Mouse (Mus musculus) cerebellum, postnatal 25 days (tissue): ENCODE results near the gene Lamp2.
"Not testable (repeated sequence)": the region's sequence is repeated elsewhere in the genome, so short reads cannot be mapped to it uniquely, and the experiment has no call there.

Experiments used
- DNase-seq, 2 experiments: peaks; one replicate each; pipeline ENCODE4 v3.0.0; 2021; ENCODE audit warnings: mixed read lengths in 2 of 2

Lamp2 gene

DNA sequence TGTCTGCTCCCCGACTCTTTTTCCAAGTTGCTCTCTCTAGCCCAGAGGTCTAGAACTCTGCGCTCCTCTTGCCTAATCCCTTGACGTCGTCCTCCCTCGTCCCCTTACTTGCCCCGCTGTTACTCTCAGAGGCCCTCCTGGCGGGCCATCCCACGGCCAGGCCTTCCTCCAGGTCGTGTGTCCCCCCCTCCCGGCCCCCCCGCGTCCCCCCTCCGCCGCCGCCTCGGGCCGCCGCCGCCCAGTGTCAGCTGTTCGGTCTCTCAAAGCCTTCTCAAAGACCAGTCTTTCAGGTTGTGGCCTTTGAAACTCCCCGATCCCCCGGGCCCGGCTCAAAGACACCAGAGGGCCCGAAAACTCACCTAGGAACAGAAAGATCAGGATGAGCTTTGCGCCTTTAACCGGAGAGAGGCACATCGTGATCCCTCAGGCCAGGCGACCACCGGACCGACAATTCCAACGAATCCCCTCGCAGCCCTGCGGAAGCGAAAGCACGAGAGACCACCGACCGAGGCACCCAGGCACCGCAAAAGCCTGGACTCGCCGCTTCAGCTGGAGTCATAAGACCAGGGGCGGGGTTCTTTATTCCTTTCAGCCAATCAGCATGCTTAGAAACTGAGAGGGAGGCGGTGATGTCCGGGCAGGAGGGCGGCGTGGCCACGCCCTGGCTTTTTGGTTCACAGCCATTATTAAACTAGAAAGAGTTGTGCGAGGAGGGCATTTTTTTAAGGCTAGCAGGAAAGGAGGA lies at the start of gene Lamp2:
Gene Lamp2, minus strand, starts transcription at position 565 of the 745 bp plus-strand sequence.
- peak; percentile 68 to 81 for DNase-seq

DNA sequence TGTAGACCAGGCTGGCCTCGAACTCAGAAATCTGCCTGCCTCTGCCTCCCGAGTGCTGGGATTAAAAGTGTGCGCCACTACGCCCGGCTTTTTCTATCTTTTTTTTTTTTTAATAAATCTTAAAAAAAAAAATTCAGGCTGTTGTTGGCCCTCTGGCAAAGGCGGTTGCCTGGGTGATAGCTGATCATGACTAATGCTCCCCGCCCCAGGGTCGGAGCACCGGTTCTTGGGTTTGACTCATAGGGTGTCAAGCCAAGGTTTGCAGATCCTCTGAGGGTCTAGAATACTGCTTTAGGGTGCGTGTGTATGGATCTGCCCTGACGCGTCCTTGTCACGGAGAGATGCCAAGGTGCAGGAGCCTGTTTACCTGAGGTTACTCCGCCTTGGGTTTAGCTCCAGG lies 48.6 kb upstream of the Lamp2 start:
- DNase-seq = no peak

DNA sequence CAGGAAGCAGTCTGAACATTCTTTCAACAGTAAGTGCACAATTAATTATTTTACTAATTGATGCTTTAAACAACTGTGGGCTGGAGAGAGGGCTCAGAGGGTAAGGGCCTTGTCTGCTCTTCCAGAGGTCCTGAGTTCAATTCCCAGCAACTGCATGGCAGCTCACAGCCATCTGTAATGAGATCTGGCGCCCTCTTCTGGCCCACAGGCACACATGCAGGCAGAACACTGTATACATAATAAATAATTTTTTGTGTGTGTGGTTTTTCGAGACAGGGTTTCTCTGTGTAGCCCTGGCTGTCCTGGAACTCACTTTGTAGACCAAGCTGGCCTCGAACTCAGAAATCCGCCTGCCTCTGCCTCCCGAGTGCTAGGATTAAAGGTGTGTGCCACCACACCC lies 45.9 kb upstream of the Lamp2 start:
- not testable (repeated sequence) for DNase-seq

DNA sequence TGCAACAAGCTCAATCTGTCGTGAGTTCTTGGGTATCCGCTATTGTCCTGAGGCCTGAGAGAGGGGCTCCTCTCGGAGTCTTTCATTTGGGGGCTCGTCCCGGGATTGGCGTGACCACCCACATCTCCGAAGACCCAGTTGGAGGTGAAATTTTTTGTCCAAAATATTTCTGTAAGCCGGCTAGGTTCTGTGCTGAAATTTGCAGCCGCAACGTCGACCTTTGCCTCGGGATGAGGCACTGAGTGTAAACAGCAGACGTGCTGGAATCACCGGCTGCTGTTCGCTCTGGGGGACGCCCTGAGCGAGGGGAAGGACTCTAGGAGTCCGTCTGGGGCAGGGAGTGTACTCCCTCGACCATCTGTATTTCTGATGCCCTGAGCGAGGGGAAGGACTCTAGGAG lies 29.2 kb upstream of the Lamp2 start:
- peak in 1 of 2 experiments; percentile 2 for DNase-seq

DNA sequence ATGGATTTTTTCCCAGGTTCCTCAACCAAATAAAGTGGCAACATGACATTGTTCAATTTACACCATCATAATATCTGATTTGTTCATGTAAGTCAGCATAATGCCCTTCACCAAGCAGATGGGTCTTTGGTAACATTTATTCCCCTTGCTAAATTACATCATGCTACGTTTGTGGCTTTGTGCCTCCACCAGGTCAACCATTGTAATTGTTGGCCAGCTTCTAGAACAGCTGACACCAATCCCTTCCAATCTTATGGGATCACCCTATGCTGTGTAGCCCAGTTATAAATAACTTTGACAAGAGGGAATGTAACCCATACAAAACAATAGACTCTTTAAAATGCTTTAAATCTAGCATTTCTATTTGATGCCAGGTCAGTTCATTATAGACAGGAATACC lies 22.3 kb upstream of the Lamp2 start:
- DNase-seq = no peak

DNA sequence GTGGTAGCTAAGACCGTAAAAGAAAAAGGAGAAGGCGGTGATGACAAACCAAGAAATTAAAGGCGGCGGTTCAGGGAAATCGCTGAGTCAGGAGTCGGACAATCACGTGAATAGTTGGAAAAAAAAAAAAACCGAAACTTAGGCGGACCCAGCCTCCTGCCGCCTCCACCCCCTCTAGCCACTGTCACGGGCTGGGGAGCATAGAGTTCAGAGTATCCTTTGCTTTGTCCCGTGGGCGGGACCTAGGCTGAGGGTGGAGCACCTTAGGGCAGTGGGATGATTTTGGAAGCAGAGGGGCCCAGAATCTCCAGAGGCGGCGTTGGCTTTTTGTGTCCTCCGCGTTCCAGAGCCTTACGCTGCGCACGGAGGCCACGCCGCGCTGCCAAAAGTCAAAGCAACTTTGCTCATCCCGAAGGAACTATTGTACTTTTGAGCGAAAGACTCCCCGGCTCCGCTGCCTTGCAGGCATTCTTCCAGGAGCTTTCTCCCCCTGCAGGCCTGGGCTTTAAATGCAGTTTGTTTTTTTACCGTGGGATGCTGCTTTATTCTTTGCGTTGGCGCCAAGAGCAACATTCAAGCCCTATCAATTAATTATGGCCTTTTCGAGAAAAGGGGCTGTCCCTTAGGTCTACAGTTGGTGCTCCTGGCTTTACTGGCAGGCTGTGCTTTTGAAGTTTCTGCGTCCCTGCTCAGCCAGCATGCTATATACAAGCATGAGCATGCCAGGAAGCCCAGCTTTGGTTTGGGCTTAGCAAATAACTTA lies 17.5 kb upstream of the Lamp2 start:
- peak; percentile 67 to 70 for DNase-seq

DNA sequence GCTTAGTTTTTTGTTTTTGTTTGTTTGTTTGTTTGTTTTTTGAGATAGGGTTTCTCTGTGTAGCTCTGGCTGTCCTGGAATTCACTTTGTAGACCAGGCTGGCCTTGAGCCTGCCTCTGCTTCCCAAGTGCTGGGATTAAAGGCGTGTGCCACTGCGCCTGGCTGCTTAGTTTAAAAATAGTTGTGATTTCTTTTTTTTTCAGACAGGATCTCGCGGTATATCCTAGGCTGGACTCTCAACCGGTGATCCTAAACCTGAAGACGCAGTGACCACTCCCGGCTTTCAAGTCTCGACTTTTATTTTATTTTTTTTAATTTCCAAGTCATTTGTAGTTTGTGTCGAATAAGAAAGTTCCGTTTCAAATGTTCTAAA lies 16.9 kb upstream of the Lamp2 start:
- peak in 1 of 2 experiments; percentile 13 for DNase-seq

DNA sequence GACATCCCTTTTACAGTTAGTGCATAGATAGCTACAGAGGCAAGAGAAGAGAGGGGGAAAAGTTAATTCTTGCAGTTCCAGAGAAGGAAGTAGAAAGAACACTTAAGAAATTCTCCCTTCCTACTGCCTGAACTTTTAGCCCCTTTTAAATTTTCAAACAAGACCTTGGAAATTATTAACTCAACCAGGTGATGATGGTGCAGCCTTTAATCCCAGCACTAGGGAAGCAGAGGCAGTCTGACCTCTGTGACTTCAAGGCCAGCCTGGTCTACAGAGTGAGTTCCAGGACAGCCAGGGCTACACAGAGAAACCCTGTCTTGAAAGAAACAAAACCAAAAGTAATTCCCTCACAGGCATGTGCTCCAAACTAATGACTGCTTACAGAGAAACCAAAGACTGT lies 10.0 kb upstream of the Lamp2 start:
- DNase-seq = no peak

DNA sequence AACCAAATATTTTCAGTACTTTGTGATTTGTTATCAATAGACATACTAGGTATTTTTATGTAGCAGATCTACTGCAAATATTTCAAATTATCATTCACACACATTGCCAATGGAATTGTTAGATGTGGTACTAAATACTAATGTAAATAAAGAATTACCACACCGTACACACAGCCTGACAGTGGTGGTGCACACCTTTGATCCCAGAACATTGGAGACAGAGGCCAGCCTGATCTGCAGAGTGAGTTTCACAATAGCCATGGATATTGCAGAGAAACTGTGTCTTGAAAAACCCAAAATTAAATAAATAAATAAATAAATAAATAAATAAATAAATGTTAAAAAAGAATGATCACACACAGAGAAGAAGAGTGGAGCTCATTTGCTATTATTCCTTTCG lies 6.9 kb upstream of the Lamp2 start:
- DNase-seq = no peak

DNA sequence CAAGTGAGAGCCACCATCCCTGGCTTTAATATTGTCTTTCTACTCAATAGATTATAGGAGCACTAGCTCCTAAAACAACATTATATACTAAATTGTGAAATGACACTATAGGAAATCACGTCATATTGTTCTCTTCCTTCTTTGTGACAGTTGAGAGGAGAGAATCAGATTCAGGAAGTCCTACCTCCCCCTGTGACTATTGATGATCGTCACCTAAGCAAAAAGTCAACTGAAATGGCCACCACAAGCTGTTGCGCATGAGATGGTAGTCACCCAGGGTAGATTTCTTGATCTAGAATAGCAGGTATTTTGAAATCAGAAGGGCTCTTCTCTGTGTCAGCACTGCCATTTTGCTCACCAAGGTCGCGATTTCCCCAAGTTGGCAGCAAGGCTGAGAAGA lies 5.8 kb upstream of the Lamp2 start:
- no peak for DNase-seq

DNA sequence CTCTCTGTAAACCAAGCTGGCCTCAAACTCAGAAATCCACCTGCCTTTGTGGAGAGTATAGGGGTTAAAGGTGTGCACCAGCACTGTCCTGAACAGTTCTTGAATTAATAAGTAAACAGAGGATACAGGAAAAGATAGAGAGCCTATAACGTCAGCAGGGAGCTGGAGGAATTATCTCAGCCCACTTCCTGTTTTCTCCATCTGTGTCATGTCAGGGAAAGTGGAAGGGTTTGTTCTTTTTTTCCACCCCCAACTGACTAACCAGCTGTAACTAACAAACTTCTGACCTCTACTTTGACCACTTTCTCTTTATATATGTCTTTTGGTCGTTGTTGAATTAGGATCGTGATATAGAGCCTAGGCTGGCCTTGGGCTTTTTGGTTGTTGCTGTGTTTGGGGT lies 4.6 kb upstream of the Lamp2 start:
- no peak for DNase-seq

DNA sequence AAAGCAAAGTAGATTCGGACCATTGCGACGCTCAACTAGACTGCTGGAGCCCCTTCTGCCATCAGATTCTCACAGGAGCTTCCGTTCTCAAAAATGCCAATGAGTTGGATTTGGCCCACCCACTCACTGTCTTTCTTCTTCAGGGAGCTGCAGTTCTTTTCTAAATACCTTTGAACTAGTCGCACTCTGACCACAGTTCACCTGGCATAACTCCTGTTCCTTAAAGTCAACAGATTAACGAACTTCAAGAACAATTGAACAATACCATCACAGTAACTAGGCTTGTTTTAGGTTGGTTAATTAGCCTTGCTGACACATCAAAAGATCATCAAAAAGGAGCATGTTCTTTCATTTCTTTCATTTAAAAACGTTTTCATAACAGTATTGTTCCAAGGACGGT lies 2.8 kb upstream of the Lamp2 start:
- DNase-seq = no peak

DNA sequence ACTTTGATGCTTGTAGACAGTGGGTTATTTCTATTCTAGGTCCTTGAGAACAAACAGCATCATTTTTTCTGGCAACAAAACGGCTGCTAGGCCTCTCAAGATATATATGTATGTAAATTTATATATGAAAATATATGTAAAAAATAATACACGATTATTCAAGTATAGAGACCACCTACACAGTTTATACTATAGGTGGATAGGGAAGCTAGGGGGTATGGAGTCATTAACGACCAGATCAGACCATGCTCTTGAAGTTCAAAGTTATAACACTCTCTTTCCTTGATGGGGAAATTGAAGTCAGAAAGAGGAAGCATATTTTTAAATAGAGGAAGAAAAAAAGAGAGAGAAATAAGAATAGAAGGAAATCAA lies 367 bp upstream of the Lamp2 start:
- no peak for DNase-seq

DNA sequence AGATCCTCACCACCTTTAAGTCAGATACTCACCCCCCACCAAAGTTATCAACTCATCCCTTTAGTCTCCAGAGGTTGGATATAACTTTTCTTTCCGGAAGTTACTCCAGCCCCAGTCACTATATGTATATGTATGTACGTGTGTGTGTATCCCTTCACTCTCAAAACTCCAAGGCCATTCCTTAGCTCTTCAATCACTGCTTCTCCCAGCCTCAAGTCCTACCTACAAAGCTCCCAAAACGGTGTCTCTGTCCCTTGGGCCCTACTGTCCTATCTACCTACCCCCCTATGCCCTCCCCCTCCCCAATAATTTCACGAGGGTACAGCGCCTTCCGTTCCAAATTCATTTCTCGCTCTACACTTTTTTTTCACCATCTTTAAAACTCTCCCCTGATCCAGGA lies 780 bp downstream of the Lamp2 start:
- DNase-seq = no peak

DNA sequence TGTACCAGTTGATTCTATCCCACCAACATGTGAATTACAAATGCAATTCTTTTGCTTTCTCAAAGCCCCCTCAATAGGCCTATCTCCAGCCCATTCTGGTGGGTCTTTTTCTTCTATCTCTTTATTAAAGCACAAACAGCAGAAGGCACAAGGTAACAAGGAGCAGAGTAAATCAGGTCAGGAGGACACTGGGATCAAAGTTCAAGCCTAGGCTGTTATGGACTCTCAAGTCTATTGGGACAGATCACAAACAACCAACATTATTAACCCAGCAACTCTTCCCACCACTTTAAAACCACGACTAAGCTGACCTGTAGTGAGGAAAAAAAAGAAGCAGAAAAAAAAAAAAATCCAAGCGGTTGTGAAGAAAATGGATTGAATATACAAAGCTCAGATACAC lies 1.4 kb downstream of the Lamp2 start:
- no peak for DNase-seq

DNA sequence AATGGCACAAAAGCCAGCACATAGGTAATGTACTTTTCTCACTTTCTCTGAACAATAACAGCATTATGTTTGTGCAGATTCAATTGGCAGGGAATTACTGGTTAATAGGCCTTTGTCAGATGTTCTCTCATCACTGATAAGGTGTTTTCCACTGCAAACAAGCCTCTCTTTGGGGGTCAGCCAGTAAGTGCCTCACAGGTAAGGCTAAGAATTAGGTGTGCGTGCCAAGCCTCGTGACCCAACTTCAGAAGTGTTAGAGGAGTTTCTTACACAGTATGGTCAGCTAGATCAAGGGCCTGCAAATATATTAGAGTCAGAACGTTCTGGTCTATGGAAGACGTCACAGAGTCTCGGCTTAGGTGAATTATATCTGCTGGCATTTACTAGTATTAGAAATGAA lies 2.3 kb downstream of the Lamp2 start:
- no peak for DNase-seq

DNA sequence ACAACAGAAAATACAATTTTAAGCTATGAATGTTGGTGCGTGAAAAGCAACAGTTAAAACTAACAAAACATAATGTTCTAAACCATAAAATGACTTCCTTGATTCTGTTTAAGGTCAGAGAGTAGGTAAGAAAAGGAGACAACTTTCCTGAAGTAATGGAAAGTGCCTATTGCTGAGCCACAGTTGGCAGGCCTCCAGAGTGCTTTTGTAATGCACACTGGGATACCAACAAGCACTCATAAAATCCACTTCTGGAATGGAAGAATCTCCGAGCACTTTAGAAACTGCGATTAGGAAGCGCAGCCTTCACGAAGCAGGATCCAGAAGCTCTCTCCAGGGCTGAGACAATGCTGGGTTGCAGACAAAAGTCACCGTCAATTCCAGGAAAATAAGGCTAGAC lies 5.8 kb downstream of the Lamp2 start:
- no peak for DNase-seq

DNA sequence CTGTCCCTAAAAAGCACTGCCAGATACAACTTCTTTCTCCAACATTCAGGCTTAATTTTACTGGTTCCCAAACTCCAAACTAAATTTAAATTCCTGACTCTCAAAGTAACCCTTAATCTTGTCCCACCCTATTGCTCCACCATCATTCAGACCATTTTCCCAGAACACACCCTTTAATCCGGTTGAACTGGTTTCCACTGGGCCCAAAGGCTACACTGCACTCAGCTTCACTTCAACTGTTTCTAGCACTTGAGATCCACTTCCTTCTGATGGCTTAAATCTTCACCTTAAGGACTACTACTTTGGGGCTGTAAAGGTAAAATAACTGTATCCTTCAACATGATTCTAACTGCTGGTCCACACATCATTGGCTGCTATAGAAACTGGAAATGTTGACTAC lies 10.5 kb downstream of the Lamp2 start:
- no peak for DNase-seq

DNA sequence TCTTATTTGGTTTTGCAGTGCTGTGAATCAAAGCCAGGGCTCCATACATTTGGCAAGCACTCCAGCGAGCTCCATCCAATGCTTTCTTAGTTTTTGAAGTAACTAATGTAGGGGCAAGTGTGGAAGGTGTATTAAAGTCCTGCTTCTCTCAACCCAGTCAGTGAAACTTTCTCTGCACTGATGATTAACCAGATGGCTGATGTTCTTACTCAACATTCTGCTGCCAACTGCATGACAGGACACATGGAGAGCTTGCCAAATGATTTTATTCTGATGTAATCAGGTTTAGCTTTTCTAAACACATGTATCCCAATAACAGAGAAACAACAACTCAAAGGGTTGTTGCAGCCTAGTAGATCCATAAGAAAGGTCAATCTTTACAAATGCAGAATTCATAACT lies 13.8 kb downstream of the Lamp2 start:
- DNase-seq = no peak

DNA sequence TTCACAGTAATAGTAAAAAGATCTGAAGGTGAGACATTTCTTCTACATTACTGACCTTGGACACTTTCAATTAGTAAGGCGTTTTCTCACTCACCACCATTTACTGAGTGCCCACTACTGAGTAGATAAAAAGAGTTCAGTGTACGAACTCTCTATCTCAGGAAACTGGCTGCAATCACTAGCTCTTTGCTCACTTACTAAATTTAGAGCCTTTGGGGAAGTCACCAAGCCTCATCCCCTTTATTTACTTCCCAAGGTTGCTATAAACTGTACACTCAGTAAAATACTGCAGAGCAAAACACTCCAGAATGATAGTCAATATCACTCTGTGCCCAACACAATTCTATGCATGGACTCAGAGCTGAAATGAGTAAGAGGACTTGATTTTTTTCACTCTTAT lies 16.6 kb downstream of the Lamp2 start:
- no peak for DNase-seq

DNA sequence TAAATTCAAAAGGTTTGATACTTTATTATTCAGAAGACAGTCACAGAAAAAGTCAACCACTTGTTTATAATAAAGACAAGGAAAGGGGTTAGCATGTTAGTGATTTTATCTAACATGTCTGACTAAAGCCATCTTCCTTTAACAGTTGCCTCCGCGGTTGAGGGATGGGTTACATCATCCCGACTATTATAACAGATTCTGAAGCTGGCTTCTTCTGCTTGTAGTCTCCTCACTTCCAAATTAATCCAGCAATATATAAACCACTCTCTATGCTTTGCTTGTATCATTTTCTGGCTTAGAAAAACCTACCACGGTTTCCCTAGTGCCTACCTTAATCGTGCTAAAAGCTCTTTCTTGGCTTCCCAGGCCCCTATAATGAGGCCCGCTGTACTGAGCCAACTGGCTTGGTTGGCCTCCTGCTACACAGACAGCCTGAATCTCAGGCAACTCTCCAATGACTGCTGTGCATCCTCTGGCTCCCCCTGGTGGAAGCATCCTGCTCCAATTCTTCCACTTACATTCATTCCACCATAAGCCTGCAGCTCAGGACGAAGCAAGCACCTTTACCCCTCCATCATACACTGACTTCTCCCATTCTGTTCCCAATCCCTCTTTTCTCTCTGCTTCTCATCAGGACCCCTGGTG lies 18.0 kb downstream of the Lamp2 start:
- peak; percentile 87 to 91 for DNase-seq

DNA sequence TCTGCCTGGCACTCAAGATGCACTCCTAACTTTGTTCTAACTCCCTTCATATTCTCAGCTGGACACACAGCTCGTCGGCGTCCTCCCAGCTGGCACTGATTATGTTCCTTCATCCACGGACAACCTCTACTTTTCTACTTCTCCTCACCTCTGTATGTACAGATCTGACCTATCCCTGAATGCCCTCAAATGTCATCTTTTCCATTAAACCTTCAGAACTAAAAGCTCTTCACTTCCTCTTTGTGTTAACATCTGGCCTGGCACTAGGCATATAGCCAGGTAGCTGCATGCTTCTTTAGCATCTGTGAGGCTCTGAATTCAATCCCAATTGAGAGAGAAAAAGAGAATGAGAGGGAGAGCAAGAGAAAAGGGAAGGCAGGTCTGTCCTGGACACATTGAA lies 26.8 kb downstream of the Lamp2 start:
- no peak for DNase-seq

DNA sequence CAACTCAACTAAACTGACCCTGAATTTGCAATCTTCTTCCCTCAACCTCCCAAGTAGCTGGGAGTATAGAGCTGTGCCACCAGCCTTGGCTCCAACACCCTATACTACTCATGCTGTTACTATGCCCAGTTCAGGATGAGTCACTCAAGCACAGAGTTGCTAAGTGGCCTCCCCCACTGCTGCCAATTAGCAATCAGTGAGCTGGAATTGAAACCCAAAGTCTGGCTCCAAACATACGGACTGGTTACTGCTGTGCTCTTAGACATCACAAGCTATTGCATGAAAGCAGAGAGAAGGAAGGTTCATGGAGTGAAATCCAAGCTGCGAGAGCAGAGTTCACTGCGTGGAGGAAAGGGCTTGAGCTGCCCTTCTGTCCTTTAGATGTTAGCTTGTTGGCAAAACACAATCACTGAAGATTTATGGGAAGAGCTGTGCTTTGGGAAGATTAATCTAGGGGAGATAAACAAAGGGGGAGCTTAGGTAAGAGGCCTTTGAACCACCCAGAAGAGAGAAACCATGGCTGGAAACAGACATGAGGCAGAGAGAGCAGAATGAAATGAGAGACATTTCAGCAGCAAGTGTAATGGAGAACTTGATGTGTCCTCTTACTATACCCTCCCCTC lies 27.3 kb downstream of the Lamp2 start:
- DNase-seq = peak; percentile 19 to 33

DNA sequence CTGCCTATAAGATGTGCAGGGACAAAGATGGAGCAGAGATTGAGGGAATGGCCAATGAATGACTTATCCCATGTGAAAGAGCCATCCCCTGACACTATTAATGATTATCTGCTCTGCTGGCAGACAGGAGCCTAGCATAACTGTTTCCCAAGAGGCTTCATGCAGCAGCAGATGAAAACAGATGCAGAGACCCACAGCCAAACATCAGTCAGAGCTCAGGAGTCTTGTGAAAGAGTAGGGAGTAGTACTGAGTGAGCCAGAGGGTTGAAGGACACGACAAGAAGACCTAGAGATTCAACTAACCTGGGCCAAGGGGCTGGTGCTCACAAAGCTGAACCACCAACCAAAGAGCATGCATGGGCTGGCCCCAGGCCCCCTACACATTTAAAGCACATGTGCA lies 30.2 kb downstream of the Lamp2 start:
- DNase-seq = no peak
